ENCODE assay signal across 8 mouse cellular contexts in the genomic region with DNA sequence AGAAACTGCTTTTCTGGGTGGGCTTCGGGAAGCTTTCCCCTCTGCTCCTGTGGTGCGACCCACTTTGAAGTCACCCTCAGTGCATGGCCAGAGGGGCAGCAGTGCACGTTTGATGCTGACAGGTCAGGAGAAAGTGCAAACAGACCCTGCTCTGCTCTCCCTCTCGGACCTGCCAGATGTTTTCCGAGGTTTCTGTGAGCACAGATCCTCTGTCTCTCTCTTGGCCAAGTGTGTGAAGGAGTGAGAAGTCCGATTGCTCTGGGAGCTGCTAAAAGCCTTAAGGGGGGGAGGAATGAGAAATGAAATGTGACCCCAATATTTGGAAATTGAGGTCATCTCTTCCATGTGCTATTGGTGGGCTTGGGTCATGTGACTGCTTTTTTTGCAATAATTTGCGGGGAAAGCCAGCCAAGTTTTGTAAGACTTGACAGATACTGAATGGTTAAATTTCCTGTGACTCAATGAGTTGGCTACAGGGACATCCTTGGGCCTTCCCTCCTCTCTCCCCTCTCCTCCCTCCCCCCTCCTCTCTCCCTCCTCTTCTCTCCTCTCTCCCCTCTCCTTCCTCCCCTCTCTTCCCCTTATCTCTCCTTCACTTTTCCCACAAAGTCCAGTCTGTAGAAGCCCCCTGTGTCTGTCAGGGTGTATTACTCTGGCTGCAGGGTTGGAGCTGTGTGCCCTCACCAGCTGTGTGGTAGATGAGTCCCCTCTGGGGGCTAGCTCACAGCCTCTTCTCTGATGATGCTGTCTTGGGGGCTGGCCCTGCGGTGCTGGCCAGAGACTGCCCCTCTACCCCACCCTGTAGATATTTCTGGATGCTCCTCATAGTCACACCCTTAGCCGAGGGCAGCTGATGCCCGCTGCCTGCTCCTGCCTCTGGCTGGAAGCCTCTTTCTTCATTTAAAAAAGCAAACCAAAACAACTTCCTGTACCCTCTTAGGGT. TPM values are rescaled to one million over a fixed set of nuclear protein-coding genes. Genes with fewer than 3 reads are reported as not detected.
DNase-seq lines count a peak whose midpoint lies in the region; ATAC-seq and TF ChIP-seq lines count a peak whose summit lies in the region.

No protein-coding gene starts in this region.

- no peak overlapping the region; the same call in 1 of the 2 replicates for H3K27ac ChIP-seq in forebrain, embryonic 10.5 days
- no peak overlapping the region for H3K27ac ChIP-seq in forebrain, postnatal 0 days (ENCODE audit: low read depth, low read length)
- H3K27ac ChIP-seq in gastrocnemius, adult 2 months: peak overlapping the region; percentile 87
- H3K27ac ChIP-seq in hindbrain, embryonic 15.5 days (replicated peaks): no peak overlapping the region
- H3K27ac ChIP-seq in stomach, embryonic 14.5 days (ENCODE audit: low read length): peak overlapping the region; percentile 94

- no peaks in the 10 kb centered on the region for H3K36me3 ChIP-seq in forebrain, embryonic 10.5 days (replicated peaks)
- no peaks in the 10 kb centered on the region for H3K36me3 ChIP-seq in forebrain, postnatal 0 days (ENCODE audit: insufficient read depth)
- H3K36me3 ChIP-seq in hindbrain, embryonic 15.5 days: no peaks in the 10 kb centered on the region
- H3K36me3 ChIP-seq in stomach, embryonic 14.5 days (ENCODE audit: control insufficient read depth, insufficient read depth, low read length): no peaks in the 10 kb centered on the region

- peaks cover 61% of the 10 kb centered on the region for H3K4me1 ChIP-seq in forebrain, embryonic 10.5 days
- H3K4me1 ChIP-seq in forebrain, postnatal 0 days (ENCODE audit: insufficient read depth): no peaks in the 10 kb centered on the region
- peaks cover 20% of the 10 kb centered on the region for H3K4me1 ChIP-seq in hindbrain, embryonic 15.5 days (replicated peaks)
- H3K4me1 ChIP-seq in stomach, embryonic 14.5 days (ENCODE audit: control insufficient read depth, insufficient read depth, low read length): peaks cover 36% of the 10 kb centered on the region

- no peak overlapping the region for H3K9ac ChIP-seq in forebrain, postnatal 0 days
- H3K9ac ChIP-seq in hindbrain, embryonic 15.5 days: no peak overlapping the region
- H3K9ac ChIP-seq in stomach, embryonic 14.5 days (replicated peaks; ENCODE audit: low read depth, low read length): peak overlapping the region; percentile 92

- peaks cover 49% of the 10 kb centered on the region for H3K27me3 ChIP-seq in forebrain, embryonic 10.5 days (ENCODE audit: poor library complexity, severe bottlenecking)
- 0 out of 2 replicates have a peak, but pooled peaks cover 15% of the 10 kb centered on the region for H3K27me3 ChIP-seq in forebrain, postnatal 0 days (ENCODE audit: insufficient read depth, low read length)
- H3K27me3 ChIP-seq in hindbrain, embryonic 15.5 days: peaks cover 21% of the 10 kb centered on the region
- no peaks in the 10 kb centered on the region for H3K27me3 ChIP-seq in stomach, embryonic 14.5 days (ENCODE audit: control insufficient read depth, insufficient read depth, low read length)

- intact Hi-C loops in gastrocnemius, adult 2 months (cut with DNase I): loop anchor here (10.0 kb wide), 1 partner anchor 344 kb away; no protein-coding TSS in a partner anchor
- intact Hi-C loops in left cerebral cortex, postnatal 4 days (cut with DNase I): loop anchor here (5.0 kb wide), 1 partner anchor 122 kb away; no protein-coding TSS in a partner anchor

- H3K4me3 ChIP-seq in forebrain, embryonic 10.5 days: peak overlapping the region; percentile 62
- H3K4me3 ChIP-seq in forebrain, postnatal 0 days (ENCODE audit: low read depth, low read length): no peak overlapping the region
- peak overlapping the region; percentile 93 for H3K4me3 ChIP-seq in gastrocnemius, adult 2 months
- H3K4me3 ChIP-seq in hindbrain, embryonic 15.5 days: no peak overlapping the region
- H3K4me3 ChIP-seq in stomach, embryonic 14.5 days (ENCODE audit: low read depth, low read length): peak overlapping the region; percentile 86

- TF ChIP-seq CTCF in forebrain, postnatal 0 days (IDR thresholded peaks at IDR 0.05; ENCODE audit: low read depth): no peak
- TF ChIP-seq CTCF in gastrocnemius, adult 2 months (IDR thresholded peaks at IDR 0.05): no peak

- no peaks in the 10 kb centered on the region for H3K9me3 ChIP-seq in forebrain, embryonic 10.5 days
- no peaks in the 10 kb centered on the region for H3K9me3 ChIP-seq in forebrain, postnatal 0 days (ENCODE audit: low read length)
- no peaks in the 10 kb centered on the region for H3K9me3 ChIP-seq in hindbrain, embryonic 15.5 days
- no peaks in the 10 kb centered on the region for H3K9me3 ChIP-seq in stomach, embryonic 14.5 days (ENCODE audit: control insufficient read depth, low read depth, low read length)

- no peak overlapping the region for H3K4me2 ChIP-seq in forebrain, postnatal 0 days (ENCODE audit: low read depth)
- H3K4me2 ChIP-seq in hindbrain, embryonic 15.5 days: peak overlapping the region; percentile 96; the same call in 1 of the 2 replicates
- H3K4me2 ChIP-seq in stomach, embryonic 14.5 days (replicated peaks; ENCODE audit: low read depth, low read length): peak overlapping the region; percentile 89

- DNase-seq in forebrain, embryonic 10.5 days (ENCODE audit: extremely low spot score, low spot score): no peak
- DNase-seq in forebrain, postnatal 0 days: no peak
- peak; percentile 62 for DNase-seq in gastrocnemius, adult 2 months
- DNase-seq in lung, adult 18-20 months: peak; percentile 48 to 58
- no peak for DNase-seq in left cerebral cortex, postnatal 4 days
- DNase-seq in spleen, adult 18-20 months: no peak

- no peak for ATAC-seq in forebrain, postnatal 0 days
- no peak for ATAC-seq in hindbrain, embryonic 15.5 days (ENCODE audit: low FRiP score, low read depth)
- ATAC-seq in stomach, embryonic 14.5 days (ENCODE audit: insufficient number of reproducible peaks, insufficient read depth, low FRiP score, low read depth): no peak

- WGBS in forebrain, embryonic 10.5 days: 34% methylated on average over 10 of the region's 10 CpGs
- 34% methylated on average over 10 of the region's 10 CpGs for WGBS in forebrain, postnatal 0 days
- WGBS in hindbrain, embryonic 15.5 days: 38% methylated on average over 10 of the region's 10 CpGs
- 7% methylated on average over 10 of the region's 10 CpGs for WGBS in stomach, embryonic 14.5 days

RNA-seq across cellular contexts. Expression of gene Col5a1, which starts 2.6 kb away (rescaled TPM):
- polyA plus RNA-seq in forebrain, embryonic 10.5 days (2016; fragmentation: Nextera tagmentation; extraction: Ambion mirVana): 11.0 and 11.1 TPM in 2 replicates
- total RNA-seq in forebrain, postnatal 0 days (2014; rRNA removed): 9.0 and 23.6 TPM in 2 replicates
- 3.4 and 4.8 TPM in 2 replicates for polyA plus RNA-seq in forebrain, postnatal 0 days (2015; fragmentation: Nextera tagmentation; extraction: Ambion mirVana)
- 10 to 100 TPM; 15.9 to 20.9 TPM for total RNA-seq in gastrocnemius, adult 2 months (2021)
- polyA plus RNA-seq in hindbrain, embryonic 15.5 days (2015; fragmentation: Nextera tagmentation; extraction: Ambion mirVana): 12.0 and 12.7 TPM in 2 replicates
- 160 and 167 TPM in 2 replicates for polyA plus RNA-seq in stomach, embryonic 14.5 days (2014; fragmentation: Nextera tagmentation; extraction: Ambion mirVana)
- 10 to 100 TPM; 11.1 to 12.4 TPM for total RNA-seq in left cerebral cortex, postnatal 4 days (2021)

Comparison
In these comparisons a context has a peak if more than half of its experiments do, and no peak if none do; other contexts are left out.
1. H3K4me3 ChIP-seq: peak in forebrain, embryonic 10.5 days (single experiment), gastrocnemius, adult 2 months (single experiment) and stomach, embryonic 14.5 days (single experiment); none in forebrain, postnatal 0 days (single experiment) and hindbrain, embryonic 15.5 days (single experiment).
2. DNase-seq: peak in gastrocnemius, adult 2 months (single experiment) and lung, adult 18-20 months (2 of 2); none in forebrain, embryonic 10.5 days (single experiment), forebrain, postnatal 0 days (single experiment), left cerebral cortex, postnatal 4 days (single experiment) and spleen, adult 18-20 months (0 of 2).
3. H3K27ac ChIP-seq: peak in gastrocnemius, adult 2 months (single experiment) and stomach, embryonic 14.5 days (single experiment); none in forebrain, embryonic 10.5 days (single experiment), forebrain, postnatal 0 days (single experiment) and hindbrain, embryonic 15.5 days (single experiment).
4. RNA of gene Col5a1, which starts 2.6 kb away (polyA plus RNA-seq): 160 to 167 TPM in stomach, embryonic 14.5 days; 12.0 to 12.7 TPM in hindbrain, embryonic 15.5 days, 11.0 to 11.1 TPM in forebrain, embryonic 10.5 days and 3.4 to 4.8 TPM in forebrain, postnatal 0 days; every median in the first group is over 10 times any median in the second.